Mouse (Mus musculus) spleen, adult 2 months (tissue): ENCODE results near the gene Gm13279. TPM values are rescaled to one million over a fixed set of nuclear protein-coding genes. Genes with fewer than 3 reads are reported as not detected.
"Not testable (repeated sequence)": the region's sequence is repeated elsewhere in the genome, so short reads cannot be mapped to it uniquely, and the experiment has no call there.

Experiments used
- DNase-seq, 2 experiments: peaks; one replicate each; pipeline versions ENCODE4 v3.0.0 to v3.0.0-alpha.2; 2012 to 2021; ENCODE audit warnings: low spot score in 2 of 2, low read depth in 1 of 2
- H3K27ac ChIP-seq: fragments of 200-500 bp; 2 replicates; pipeline ENCODE4 v1.5.1; 2012; ENCODE audit warnings: low read length, inconsistent platforms; ENCODE audit not compliant: insufficient read depth
- H3K27me3 ChIP-seq: fragments of 200-500 bp; 2 replicates; pipeline ENCODE4 v1.6.1; 2012; ENCODE audit warnings: mild to moderate bottlenecking, moderate library complexity, low read length, inconsistent platforms; ENCODE audit not compliant: control insufficient read depth, insufficient read depth
- H3K36me3 ChIP-seq: fragments of 200-500 bp; 2 replicates; pipeline ENCODE4 v1.6.1; 2012; ENCODE audit warnings: mild to moderate bottlenecking, low read length, inconsistent platforms; ENCODE audit not compliant: control insufficient read depth, insufficient read depth
- H3K4me1 ChIP-seq: fragments of 200-500 bp; 2 replicates; pipeline ENCODE4 v1.6.1; 2011; ENCODE audit warnings: inconsistent platforms; ENCODE audit not compliant: control insufficient read depth, insufficient read depth, insufficient read length
- H3K4me3 ChIP-seq: fragments of 200-500 bp; 2 replicates; pipeline ENCODE4 v1.5.1; 2011; ENCODE audit warnings: mild to moderate bottlenecking, inconsistent platforms; ENCODE audit not compliant: insufficient read depth, insufficient read length; ENCODE audit errors: extremely low read depth
- CTCF ChIP-seq: fragments of 200-500 bp; IDR thresholded peaks from 2 replicates; pipeline ENCODE4 v1.5.1; 2011; ENCODE audit warnings: mild to moderate bottlenecking, inconsistent platforms; ENCODE audit not compliant: insufficient read depth, insufficient read length, insufficient replicate concordance; ENCODE audit errors: extremely low read depth
- WGBS: fragments of 180-500 bp; shearing (Covaris S2); methylation state at CpG from one replicate; pipeline ENCODE4 v1.1.7; 2018; 5-methylcytosine and 5-hydroxymethylcytosine counted together
- polyA plus RNA-seq: library from polyadenylated mRNA; depleted of rRNA; stranded (reverse); fragments of >200 nt; gene quantifications from 2 replicates; pipeline ENCODE4 v1.2.3, GENCODE M21; 2012

The Gm13279 gene
- polyA plus RNA-seq, 1 experiment, result not detected

DNA sequence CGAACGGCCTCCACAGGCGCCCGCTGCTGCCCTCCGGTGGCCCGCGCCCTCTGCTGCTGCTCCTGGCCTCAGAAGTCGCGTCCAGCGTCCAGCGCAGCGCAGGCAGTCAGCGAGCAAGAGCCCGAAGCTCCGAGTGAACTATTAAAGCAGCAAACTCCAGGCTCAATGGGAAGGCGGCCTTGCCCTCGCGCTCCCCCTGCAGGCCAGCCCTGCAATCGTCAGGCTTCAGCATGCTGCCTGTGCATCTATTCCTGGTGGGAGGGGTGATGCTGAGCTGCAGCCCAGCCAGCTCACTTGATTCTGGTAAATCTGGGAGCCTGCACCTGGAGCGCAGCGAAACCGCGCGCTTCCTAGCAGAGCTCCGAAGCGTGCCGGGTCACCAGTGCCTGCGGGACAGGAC, 8.8 kb upstream of the Gm13279 start, which contains the start of gene Gm13277:
Gene Gm13277 (plus strand): TSS at position 231 of the 400 bp plus-strand sequence.
- not testable (repeated sequence) for H3K27me3 ChIP-seq, H3K36me3 ChIP-seq, H3K27ac ChIP-seq, H3K4me1 ChIP-seq, H3K4me3 ChIP-seq
- TF ChIP-seq CTCF, result peak; percentile 28; the same call in 1 of the 2 replicates
- peak in 1 of 2 experiments; percentile 63 for DNase-seq
- WGBS, result 0% methylated on average over 1 of the region's 28 CpGs

DNA sequence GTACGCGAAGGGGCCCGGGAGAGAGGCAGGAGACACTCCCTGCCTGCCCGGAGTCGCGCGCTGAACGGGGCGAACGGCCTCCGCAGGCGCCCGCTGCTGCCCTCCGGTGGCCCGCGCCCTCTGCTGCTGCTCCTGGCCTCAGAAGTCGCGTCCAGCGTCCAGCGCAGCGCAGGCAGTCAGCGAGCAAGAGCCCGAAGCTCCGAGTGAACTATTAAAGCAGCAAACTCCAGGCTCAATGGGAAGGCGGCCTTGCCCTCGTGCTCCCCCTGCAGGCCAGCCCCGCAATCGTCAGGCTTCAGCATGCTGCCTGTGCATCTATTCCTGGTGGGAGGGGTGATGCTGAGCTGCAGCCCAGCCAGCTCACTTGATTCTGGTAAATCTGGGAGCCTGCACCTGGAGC, 5.9 kb upstream of the Gm13279 start, which contains the start of gene Gm13278:
Gene Gm13278 (plus strand): TSS at position 301 of the 400 bp plus-strand sequence.
- H3K27me3 ChIP-seq, DNase-seq, H3K4me3 ChIP-seq, H3K27ac ChIP-seq, H3K36me3 ChIP-seq, H3K4me1 ChIP-seq: not testable (repeated sequence)
- WGBS, result no CpG with 5 or more reads among the region's 28 CpGs

DNA sequence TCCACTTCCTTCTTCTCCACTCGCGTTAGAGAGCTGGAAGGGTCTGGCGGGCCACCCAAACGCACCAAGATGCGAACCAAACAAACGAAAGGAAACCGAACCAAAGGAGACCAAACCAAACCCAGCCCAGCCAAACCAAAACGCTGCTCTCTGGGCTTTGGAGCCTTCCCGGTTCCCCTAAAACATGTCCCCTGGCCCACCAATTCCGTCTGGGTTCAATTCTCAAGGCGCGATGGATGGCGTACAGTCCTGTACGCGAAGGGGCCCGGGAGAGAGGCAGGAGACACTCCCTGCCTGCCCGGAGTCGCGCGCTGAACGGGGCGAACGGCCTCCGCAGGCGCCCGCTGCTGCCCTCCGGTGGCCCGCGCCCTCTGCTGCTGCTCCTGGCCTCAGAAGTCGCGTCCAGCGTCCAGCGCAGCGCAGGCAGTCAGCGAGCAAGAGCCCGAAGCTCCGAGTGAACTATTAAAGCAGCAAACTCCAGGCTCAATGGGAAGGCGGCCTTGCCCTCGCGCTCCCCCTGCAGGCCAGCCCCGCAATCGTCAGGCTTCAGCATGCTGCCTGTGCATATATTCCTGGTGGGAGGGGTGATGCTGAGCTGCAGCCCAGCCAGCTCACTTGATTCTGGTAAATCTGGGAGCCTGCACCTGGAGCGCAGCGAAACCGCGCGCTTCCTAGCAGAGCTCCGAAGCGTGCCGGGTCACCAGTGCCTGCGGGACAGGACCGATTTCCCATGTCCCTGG, 3.1 kb upstream of the Gm13279 start, which contains the start of gene Gm13275:
Gene Gm13275 (plus strand): TSS at position 552 of the 740 bp plus-strand sequence.
- WGBS, result 3% methylated on average over 17 of the region's 52 CpGs
- peak in 1 of 2 experiments; percentile 56 for DNase-seq
- not testable (repeated sequence) for H3K4me1 ChIP-seq, H3K27ac ChIP-seq, H3K4me3 ChIP-seq, H3K36me3 ChIP-seq, H3K27me3 ChIP-seq

DNA sequence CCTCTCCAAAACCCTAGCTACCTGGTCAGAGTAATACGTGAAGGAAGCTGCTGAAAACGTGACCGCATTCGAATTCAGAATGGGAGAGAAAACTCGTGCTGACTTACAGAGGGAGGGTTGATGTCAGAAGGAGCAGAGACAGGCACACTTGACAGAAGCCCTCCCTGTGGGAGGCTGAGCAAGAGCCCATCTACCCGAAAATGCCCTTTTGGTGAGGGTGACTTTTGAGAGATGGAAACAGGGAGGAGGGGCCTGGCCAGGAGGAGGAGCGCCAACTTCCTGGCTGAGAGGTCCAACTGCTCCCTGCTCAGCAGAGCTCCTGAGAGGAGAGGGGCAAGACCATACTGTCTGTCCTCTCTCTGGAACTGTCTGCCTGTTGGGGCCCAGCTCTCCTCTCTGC, 2.2 kb downstream of the Gm13279 start, which contains the start of gene Gm13285:
Gene Gm13285 (plus strand): TSS at position 301 of the 400 bp plus-strand sequence.
- not testable (repeated sequence) for H3K4me3 ChIP-seq, DNase-seq
- 5% methylated on average over 6 of the region's 7 CpGs for WGBS

DNA sequence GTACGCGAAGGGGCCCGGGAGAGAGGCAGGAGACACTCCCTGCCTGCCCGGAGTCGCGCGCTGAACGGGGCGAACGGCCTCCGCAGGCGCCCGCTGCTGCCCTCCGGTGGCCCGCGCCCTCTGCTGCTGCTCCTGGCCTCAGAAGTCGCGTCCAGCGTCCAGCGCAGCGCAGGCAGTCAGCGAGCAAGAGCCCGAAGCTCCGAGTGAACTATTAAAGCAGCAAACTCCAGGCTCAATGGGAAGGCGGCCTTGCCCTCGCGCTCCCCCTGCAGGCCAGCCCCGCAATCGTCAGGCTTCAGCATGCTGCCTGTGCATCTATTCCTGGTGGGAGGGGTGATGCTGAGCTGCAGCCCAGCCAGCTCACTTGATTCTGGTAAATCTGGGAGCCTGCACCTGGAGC, 5.8 kb downstream of the Gm13279 start, which contains the start of gene Gm13287:
Gene Gm13287 (plus strand): TSS at position 301 of the 400 bp plus-strand sequence.
- H3K27me3 ChIP-seq, H3K36me3 ChIP-seq, H3K27ac ChIP-seq, H3K4me3 ChIP-seq, H3K4me1 ChIP-seq, DNase-seq: not testable (repeated sequence)
- WGBS, result no CpG with 5 or more reads among the region's 29 CpGs

More for the DNA sequence above, 2.2 kb downstream of the Gm13279 start, which contains the start of gene Gm13285:
- H3K27me3 ChIP-seq, H3K36me3 ChIP-seq, H3K4me1 ChIP-seq, H3K27ac ChIP-seq: not testable (repeated sequence)

DNA sequence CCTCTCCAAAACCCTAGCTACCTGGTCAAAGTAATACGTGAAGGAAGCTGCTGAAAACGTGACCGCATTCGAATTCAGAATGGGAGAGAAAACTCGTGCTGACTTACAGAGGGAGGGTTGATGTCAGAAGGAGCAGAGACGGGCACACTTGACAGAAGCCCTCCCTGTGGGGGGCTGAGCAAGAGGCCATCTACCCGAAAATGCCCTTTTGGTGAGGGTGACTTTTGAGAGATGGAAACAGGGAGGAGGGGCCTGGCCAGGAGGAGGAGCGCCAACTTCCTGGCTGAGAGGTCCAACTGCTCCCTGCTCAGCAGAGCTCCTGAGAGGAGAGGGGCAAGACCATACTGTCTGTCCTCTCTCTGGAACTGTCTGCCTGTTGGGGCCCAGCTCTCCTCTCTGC, 8.0 kb downstream of the Gm13279 start, which contains the start of gene Gm13288:
Gene Gm13288 (plus strand): TSS at position 301 of the 400 bp plus-strand sequence.
- 0 out of 2 replicates have a peak within 1 kb of the TSS, but pooled peaks have one; percentile 27 for H3K4me3 ChIP-seq
- H3K4me1 ChIP-seq, H3K27ac ChIP-seq, DNase-seq, H3K36me3 ChIP-seq, H3K27me3 ChIP-seq: not testable (repeated sequence)
- no CpG with 5 or more reads among the region's 8 CpGs for WGBS

DNA sequence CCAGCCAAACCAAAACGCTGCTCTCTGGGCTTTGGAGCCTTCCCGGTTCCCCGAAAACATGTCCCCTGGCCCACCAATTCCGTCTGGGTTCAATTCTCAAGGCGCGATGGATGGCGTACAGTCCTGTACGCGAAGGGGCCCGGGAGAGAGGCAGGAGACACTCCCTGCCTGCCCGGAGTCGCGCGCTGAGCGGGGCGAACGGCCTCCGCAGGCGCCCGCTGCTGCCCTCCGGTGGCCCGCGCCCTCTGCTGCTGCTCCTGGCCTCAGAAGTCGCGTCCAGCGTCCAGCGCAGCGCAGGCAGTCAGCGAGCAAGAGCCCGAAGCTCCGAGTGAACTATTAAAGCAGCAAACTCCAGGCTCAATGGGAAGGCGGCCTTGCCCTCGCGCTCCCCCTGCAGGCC, 8.6 kb downstream of the Gm13279 start:
- H3K4me1 ChIP-seq, DNase-seq, H3K27ac ChIP-seq, H3K27me3 ChIP-seq, H3K36me3 ChIP-seq: not testable (repeated sequence)
- 0% methylated on average over 3 of the region's 34 CpGs for WGBS
- H3K4me3 ChIP-seq, result 0 out of 2 replicates have a peak overlapping the region, but pooled peaks have one; percentile 27
